Mouse (Mus musculus) E14TG2a.4 (cell line): Measurements from ENCODE around the gene Cadm1.

ENCODE experiments used
- CTCF ChIP-seq: conservative IDR thresholded peaks from 2 replicates; pipeline ENCODE4 v1.5.1; 2014; ENCODE audit warnings: low read length
- NANOG ChIP-seq: IDR thresholded peaks from 2 replicates; pipeline ENCODE4 v1.6.1; 2014; ENCODE audit warnings: borderline replicate concordance, low read length, mixed read lengths

DNA sequence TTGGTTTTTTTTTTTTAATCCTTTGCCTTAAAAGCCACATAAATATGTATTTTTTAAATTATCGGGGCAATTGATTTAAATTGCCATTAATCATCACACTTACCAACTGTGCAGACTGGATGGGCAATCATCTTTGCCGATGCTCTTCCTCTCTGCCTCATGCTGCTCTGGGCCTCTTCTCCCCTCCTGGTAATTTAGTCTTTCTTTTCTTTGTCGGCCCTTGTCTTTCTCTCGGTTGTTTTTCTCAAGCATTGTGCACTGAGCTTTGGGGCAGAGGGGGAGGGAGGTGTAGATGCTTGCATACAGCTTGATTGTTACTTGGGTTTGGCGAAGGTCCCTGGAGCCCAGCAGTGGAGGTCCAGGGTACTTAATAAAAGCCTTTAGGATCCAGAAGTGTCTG lies 318.8 kb downstream of the Cadm1 start:
- TF ChIP-seq CTCF (no peak), NANOG (no peak)
